Mouse (Mus musculus) kidney, postnatal 4 days (tissue): ENCODE results near the gene Asb3.
"Not testable (repeated sequence)": the region's sequence is repeated elsewhere in the genome, so short reads cannot be mapped to it uniquely, and the experiment has no call there.

ENCODE experiments used
- DNase-seq, 2 experiments: peaks; one replicate each; pipeline ENCODE4 v3.0.0; 2021; ENCODE audit warnings: mixed read lengths in 2 of 2

Asb3 gene

GRCm38 (mm10) chr11:31001169-31001908 lies 116.1 kb downstream of the Asb3 start:
- no peak for DNase-seq

GRCm38 (mm10) chr11:31009668-31010067 lies 124.5 kb downstream of the Asb3 start:
- DNase-seq, result not testable (repeated sequence)

GRCm38 (mm10) chr11:31017466-31017865 lies 132.2 kb downstream of the Asb3 start:
- not testable (repeated sequence) for DNase-seq

- no peak for DNase-seq
Measured at GRCm38 (mm10) chr11:31034958-31035357, 149.7 kb downstream of the Asb3 start.

GRCm38 (mm10) chr11:31089973-31090372 lies 204.8 kb downstream of the Asb3 start:
- no peak for DNase-seq

GRCm38 (mm10) chr11:31090478-31090978 lies 205.3 kb downstream of the Asb3 start:
- no peak for DNase-seq

GRCm38 (mm10) chr11:31099519-31099918 lies 214.3 kb downstream of the Asb3 start:
- not testable (repeated sequence) for DNase-seq

- no peak for DNase-seq
Measured at GRCm38 (mm10) chr11:31102188-31102587, 217.0 kb downstream of the Asb3 start.

- DNase-seq, result no peak
Measured at GRCm38 (mm10) chr11:31105364-31105763, 220.1 kb downstream of the Asb3 start.

GRCm38 (mm10) chr11:31126964-31127363 lies 241.7 kb downstream of the Asb3 start:
- not testable (repeated sequence) for DNase-seq

- not testable (repeated sequence) for DNase-seq
Measured at GRCm38 (mm10) chr11:31133726-31134125, 248.5 kb downstream of the Asb3 start.

- DNase-seq, result not testable (repeated sequence)
Measured at GRCm38 (mm10) chr11:31134824-31135223, 249.6 kb downstream of the Asb3 start.

- DNase-seq, result not testable (repeated sequence)
Measured at GRCm38 (mm10) chr11:31138394-31138793, 253.2 kb downstream of the Asb3 start.
